Mouse (Mus musculus): ENCODE measurements around the gene Ctnnb1.
"Not testable (repeated sequence)": the region's sequence is repeated elsewhere in the genome, so short reads cannot be mapped to it uniquely, and the experiment has no call there.

Gene Ctnnb1

DNA sequence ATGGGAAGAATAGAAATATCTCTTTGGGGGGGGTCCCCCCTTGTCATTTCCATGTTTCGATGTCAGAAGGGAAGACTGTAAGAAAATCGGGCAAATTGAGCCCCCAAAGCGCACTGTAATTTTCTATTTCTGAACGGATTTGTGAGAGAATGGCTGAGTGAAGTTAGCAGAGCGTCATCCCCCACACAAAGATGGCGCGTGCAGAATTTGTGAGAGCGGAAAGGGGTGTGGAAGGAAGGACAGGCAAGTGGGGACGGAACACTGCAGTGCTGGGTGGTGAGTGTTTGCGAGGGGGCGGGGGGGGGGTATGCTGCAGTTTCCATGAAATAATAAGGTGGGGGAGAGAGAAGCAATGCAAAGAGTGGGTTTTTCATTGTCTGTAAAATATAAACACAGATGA lies at the start of gene Ctnnb1:
Ctnnb1 (plus strand) TSS at position 136 of the 400 bp plus-strand sequence.
- no peak for DNase-seq (ENCODE audit: low read depth)

GRCm38 (mm10) chr9:120880286-120880685 lies 48.7 kb upstream of the Ctnnb1 start:
- no peak for DNase-seq (ENCODE audit: low read depth)

DNA sequence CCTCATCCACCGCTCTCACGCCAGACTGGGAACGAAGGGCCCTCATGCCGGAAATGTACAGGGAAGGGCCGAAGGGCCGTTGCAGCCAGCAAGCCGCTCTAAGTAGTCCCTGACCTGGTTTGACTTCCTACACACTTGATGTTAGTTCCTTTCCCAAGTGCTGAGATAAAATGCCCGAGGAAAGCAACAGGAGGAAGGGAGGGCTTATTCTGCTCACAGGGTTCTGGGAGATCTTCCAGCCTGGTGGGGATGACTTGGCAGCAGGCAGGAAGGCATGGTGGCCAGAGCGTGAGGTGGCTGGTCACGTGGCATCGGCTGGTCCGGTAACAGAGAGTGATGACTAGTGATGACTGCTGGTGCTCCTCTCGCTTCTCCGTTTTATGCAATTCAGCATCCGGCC lies 47.9 kb upstream of the Ctnnb1 start:
- no peak for DNase-seq (ENCODE audit: low read depth)

- no peak for DNase-seq (ENCODE audit: low read depth)
Observed at GRCm38 (mm10) chr9:120881839-120882238, 47.2 kb upstream of the Ctnnb1 start.

DNA sequence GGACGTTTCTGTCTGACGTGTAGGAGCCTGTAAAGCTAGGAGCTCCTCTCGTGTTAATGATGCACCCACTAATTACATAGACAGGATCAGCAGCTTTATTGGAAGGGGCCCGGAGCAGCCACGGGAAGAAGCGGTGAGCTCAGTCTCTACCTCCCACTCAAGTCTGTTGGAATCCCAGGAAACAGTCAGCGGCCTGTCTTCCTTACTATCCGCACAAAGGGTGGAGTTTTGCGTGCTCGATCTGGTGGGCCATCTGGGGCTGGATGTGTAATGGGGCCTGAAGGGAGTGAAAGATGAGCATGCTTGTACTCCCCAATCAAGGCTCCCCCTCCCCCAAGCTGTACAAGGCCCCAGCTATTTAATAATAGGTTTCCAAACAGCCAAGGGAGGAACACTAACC lies 44.3 kb upstream of the Ctnnb1 start:
- no peak for DNase-seq (ENCODE audit: low read depth)

- peak; percentile 27 for DNase-seq (ENCODE audit: low read depth)
Observed at GRCm38 (mm10) chr9:120887631-120888030, 41.4 kb upstream of the Ctnnb1 start.

DNA sequence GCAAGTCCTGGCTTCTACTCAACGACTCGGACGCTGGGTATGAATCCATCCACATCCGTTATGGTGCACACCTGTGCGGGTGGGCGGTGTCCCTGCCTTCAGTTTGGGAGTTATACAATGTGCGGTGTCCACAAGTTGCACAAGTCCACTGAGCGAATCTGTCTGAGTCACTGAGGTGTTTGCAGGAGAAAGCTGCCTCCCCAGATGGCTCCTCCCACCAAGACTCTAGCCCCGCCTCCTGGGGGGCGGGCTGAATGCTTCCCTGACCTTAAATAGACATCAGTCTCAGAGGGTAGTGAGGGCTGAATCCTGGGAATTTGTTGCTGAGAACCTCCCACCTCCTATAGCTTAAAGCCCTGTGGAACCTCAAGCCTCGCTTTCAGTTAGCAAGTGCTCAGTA lies 35.6 kb upstream of the Ctnnb1 start:
- peak; percentile 11 for DNase-seq (ENCODE audit: low read depth)

- DNase-seq (ENCODE audit: low read depth), result no peak
Observed at GRCm38 (mm10) chr9:120893971-120894370, 35.0 kb upstream of the Ctnnb1 start.

- no peak for DNase-seq (ENCODE audit: low read depth)
Observed at GRCm38 (mm10) chr9:120894376-120894775, 34.6 kb upstream of the Ctnnb1 start.

DNA sequence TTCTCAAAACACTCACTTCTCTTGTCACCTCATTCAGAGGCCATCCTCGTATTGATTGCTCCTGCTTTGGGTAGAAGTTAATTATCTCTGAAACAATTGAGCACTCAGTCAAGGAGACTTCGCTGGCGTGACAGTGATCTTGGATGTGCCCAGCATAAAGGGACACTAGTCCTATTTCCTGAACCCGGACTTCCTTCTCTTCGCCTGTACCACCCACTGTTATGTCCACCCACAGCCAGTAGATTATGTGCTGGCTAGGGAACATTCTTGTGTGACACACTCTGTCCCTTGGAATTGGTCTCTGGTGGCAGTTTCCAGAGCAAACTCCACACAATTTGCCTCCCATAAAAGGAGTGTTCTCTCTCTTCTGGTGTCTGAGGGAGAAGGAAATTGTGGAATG lies 32.5 kb upstream of the Ctnnb1 start:
- DNase-seq (ENCODE audit: low read depth), result no peak

DNA sequence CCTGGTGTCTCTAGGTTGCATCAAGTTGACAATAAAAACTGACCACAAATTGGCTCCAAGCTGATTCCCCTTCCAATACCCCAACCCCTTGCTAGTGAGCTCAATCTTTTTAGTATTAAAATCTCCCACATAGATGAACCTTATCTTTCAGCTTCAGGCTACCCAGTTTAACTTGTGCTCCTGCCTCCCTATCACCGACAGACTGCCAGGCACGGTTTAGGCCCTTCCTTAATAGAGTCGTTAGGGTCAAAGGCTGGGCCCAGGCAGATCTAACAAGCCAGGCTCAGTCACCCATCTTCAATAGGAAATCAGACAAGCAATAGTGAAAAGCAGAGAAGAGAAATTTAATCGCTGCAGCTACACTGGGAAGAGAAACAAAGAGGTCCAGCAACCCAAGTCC lies 31.7 kb upstream of the Ctnnb1 start:
- DNase-seq (ENCODE audit: low read depth), result no peak

DNA sequence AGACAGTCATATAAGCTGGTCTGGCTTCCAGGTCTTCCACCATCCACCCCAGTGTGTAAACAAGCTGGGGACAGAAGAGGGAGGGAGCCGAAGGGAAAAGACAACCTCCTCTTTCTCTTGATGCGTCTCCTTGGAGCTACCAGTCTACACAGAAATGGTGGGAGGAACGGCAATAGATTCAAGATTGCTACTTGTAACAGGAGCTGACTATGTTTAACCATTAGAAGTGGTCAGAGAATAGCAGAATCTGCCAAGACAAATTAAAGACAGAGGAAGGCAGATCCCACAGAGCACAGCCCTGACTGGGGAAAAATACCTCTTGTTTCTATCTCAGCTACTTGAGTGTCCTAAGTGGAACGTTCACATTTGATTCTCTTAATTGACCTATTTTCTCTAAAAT lies 29.2 kb upstream of the Ctnnb1 start:
- DNase-seq (ENCODE audit: low read depth), result no peak

DNA sequence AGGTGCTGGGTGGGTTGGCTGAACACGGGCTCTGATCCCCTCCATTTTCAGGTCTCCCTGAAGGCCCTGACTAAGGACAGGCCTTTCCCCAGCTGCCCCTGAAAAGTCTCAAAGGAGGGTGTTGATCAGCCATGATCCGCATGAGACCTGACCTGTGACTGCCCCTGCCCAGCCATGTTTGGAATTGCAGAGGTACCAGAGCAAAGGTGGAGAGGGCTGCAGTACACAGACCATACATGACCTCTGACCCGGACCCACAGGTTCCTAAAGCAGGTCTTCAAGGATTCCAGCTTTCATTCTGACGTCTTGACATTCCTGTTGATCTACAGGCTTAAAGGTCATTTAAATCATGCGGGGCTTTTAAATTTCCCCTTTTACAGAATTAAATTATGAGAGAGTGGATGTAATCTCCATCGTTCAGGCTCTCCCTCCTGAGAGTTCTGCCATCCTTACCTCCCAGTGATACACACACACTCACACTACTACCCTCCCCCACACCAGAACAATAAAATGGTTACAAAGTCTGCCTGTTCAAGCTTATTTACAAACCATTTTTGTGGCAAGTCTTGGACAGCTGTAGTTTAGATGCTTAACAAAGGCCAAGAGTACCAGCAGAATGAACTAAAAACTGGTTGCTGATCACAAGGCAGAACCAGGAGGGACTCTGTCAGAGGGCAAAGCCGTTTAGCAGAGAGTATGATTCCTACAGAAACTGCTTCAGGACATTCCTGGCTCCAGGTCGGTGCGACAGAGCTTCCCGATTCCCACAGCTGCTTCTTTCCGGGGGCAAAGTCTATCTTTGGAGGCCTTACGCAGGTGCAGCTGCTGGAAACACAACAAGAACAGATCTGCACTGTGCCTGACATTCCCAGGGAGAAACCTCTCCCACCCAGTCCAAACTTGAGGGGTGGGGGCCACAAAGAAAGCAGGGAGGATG lies 28.4 kb upstream of the Ctnnb1 start:
- DNase-seq (ENCODE audit: low read depth), result no peak

DNA sequence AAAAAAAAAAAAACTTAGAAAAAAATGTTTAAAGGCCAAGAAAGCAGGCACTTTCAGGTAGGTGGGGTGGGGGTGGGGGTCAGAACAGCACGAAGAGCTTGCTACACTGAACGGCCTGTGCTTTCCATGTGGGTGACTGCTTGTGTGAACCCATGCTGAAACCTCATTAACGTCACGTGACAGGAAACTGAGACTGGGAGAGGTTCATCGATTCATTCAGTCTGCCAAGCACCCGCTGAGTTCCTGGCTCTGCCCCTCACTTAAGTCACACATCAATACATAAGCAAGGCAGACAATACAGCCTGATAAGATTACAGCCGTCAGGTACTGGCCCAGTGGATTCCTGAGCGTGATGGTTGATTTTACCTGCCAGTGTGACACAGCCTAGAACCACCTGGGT lies 26.5 kb upstream of the Ctnnb1 start:
- no peak for DNase-seq (ENCODE audit: low read depth)

GRCm38 (mm10) chr9:120908461-120908860 lies 20.6 kb upstream of the Ctnnb1 start:
- DNase-seq (ENCODE audit: low read depth), result no peak

DNA sequence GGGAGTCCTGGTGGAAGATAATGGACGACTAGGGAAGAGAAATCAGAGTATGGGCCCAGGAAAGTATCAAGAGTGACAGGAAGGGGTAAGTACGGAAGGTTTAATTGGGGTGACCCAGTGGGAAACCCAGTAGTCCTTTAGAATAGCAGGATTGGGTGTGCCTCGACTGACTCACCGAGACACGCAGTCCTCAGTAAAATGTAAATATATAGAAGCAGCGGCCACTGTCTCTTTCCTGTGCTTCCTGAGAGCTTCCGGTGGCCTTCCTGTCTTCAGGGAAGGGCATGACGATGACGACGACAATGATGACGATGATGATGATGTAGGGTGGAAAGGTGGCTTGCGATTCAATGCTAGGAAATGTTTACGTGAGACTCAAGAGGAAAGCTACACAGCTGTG lies 15.9 kb upstream of the Ctnnb1 start:
- no peak for DNase-seq (ENCODE audit: low read depth)

GRCm38 (mm10) chr9:120914429-120914828 lies 14.6 kb upstream of the Ctnnb1 start:
- no peak for DNase-seq (ENCODE audit: low read depth)

- DNase-seq (ENCODE audit: low read depth), result no peak
Observed at GRCm38 (mm10) chr9:120914877-120915459, 14.0 kb upstream of the Ctnnb1 start.

DNA sequence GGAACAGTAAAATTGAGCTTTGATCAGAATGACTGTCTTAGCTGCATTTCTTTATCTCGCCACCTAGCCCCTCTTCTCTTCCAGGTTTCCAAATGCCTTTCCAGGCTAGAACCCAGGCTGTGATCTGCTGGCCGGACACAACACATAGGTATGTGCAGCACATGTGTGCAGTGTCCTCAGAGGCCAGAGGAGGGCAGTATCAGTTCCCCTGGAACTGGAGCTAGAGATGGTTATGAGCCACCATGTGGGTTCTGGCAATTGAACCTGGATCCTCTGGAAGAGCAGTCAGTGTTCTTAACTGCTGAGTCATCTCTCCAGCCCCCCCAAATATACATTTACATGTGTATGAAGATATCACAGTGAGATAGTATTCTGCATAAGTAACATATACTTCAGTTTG lies 11.4 kb upstream of the Ctnnb1 start:
- DNase-seq (ENCODE audit: low read depth), result not testable (repeated sequence)

DNA sequence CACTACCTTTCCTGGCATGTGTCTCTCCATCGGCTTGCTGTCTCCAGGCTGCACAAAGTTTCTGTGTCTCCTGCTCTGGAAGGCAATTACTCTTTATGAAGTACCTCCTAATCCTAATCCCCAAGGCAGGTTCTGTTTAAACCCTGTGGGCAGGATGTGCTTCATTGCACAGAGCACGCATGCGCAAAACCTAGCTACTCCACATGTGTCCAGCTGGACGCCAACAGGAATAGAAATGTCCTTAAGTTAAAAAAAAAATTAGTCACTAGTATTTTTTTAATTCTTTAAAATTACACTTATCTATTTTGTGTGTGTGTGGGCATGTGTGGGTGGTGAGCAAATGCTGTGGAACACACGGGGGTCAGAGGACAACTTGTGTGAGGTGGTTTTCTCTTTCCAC lies 10.8 kb upstream of the Ctnnb1 start:
- DNase-seq (ENCODE audit: low read depth), result no peak

DNA sequence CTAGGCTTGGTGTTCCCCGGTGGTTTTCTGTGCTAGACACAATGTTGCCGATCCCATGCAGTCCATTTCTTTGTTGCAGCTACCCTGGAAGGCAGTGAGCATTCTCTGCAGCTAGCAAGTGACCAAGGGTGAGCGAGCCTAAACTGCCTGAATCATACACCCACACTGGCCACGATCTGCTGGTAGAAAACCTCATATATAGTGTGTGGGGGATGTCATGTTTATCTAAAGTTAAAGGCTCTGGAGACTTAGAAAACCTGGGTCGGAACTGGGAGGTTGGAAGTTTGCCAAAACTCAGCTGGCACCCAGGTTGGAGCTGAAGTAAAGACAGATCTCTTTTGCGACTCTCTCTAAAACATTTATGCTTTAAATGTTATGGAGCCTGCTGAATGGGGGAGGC lies 10.4 kb upstream of the Ctnnb1 start:
- peak; percentile 54 for DNase-seq (ENCODE audit: low read depth)

DNA sequence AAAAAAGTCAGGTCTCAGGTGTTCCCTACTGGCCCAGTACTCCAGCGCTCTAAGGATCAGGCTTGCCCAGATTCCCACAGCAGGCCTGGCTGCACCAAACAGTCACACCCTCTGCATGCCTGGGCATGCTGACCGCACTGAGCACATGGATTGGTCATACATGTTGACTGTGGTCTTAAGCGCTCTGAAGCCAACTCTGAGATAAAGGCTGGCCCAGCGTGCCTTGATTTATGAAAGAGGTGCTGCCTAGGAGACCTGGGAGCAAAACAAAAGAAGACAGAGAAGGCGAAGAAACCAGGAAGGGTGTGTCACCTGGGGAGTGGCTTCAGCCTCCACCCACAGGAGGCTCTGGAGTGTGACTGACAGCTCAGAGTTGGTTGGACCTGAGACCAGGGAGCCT lies 9.9 kb upstream of the Ctnnb1 start:
- DNase-seq (ENCODE audit: low read depth), result no peak

- DNase-seq (ENCODE audit: low read depth), result no peak
Observed at GRCm38 (mm10) chr9:120926126-120926525, 2.9 kb upstream of the Ctnnb1 start.

Data from NIH3T3 (cell line).